Mouse (Mus musculus) forebrain, embryonic 14.5 days (tissue): ENCODE measurements around the gene Gm45837. TPM values are rescaled to one million over a fixed set of nuclear protein-coding genes. Genes with fewer than 3 reads are reported as not detected.

Experiments
- ATAC-seq: fragments of 200-750 bp; cut with Nextera tagmentation; 2 replicates; pipeline ENCODE4 v1.8.0; 2017; ENCODE audit warnings: mild to moderate bottlenecking, moderate library complexity
- DNase-seq: peaks from one replicate; pipeline ENCODE4 v3.0.0-alpha.2; 2015; ENCODE audit warnings: low spot score
- H3K27ac ChIP-seq: fragments of 300-500 bp; sonication (generic); 2 replicates; pipeline ENCODE4 v1.5.1; 2014; ENCODE audit warnings: low read depth, mild to moderate bottlenecking, control low read depth, low read length, moderate library complexity
- H3K27me3 ChIP-seq: fragments of 300-500 bp; sonication (generic); replicated peaks from 2 replicates; pipeline ENCODE4 v1.6.1; 2014; ENCODE audit warnings: low read length, control low read depth, mixed read lengths; ENCODE audit not compliant: control insufficient read depth, insufficient read depth
- H3K36me3 ChIP-seq: fragments of 300-500 bp; sonication (generic); 2 replicates; pipeline ENCODE4 v1.6.1; 2014; ENCODE audit warnings: low read length, control low read depth; ENCODE audit not compliant: control insufficient read depth, insufficient read depth
- H3K4me1 ChIP-seq: fragments of 300-500 bp; sonication (generic); 2 replicates; pipeline ENCODE4 v1.6.1; 2014; ENCODE audit warnings: antibody characterized with exemption, low read length, control low read depth; ENCODE audit not compliant: control insufficient read depth, insufficient read depth
- H3K4me2 ChIP-seq: fragments of 300-500 bp; sonication (generic); 2 replicates; pipeline ENCODE4 v1.6.1; 2014; ENCODE audit warnings: mild to moderate bottlenecking, control low read depth, low read length
- H3K4me3 ChIP-seq: fragments of 300-500 bp; sonication (generic); 2 replicates; pipeline ENCODE4 v1.5.1; 2014; ENCODE audit warnings: low read depth, low read length, control low read depth
- H3K9ac ChIP-seq: fragments of 300-500 bp; sonication (generic); 2 replicates; pipeline ENCODE4 v1.6.1; 2014; ENCODE audit warnings: mild to moderate bottlenecking, low read length, control low read depth, moderate library complexity
- H3K9me3 ChIP-seq: fragments of 300-500 bp; sonication (generic); replicated peaks from 2 replicates; pipeline ENCODE4 v1.6.1; 2016; ENCODE audit warnings: low read length, control low read depth, mixed read lengths; ENCODE audit not compliant: control insufficient read depth
- WGBS: fragments of 180-500 bp; shearing (Covaris S2); extraction: QIAGEN DNeasy Blood & Tissue Kit; methylation state at CpG from one replicate; pipeline ENCODE4 v1.1.7; 2014; 5-methylcytosine and 5-hydroxymethylcytosine counted together
- polyA plus RNA-seq: library from polyadenylated mRNA; unstranded; fragments of >200 nt; fragmentation: Nextera tagmentation; extraction: Ambion mirVana; gene quantifications from 2 replicates; pipeline ENCODE4 v1.2.1, GENCODE M21; 2014

The Gm45837 gene
- polyA plus RNA-seq, 1 experiment from 2014 or later = not detected

GRCm38 (mm10) chr7:101444211-101444610, 33.5 kb downstream of the Gm45837 start:
- DNase-seq (no peak), ATAC-seq (no peak)
- Histone ChIP-seq H3K9me3 (no peaks in the 10 kb centered on the region), H3K4me1 (no peaks in the 10 kb centered on the region), H3K4me2 (no peak overlapping the region), H3K27ac (no peak overlapping the region), H3K9ac (no peak overlapping the region), H3K4me3 (no peak overlapping the region), H3K27me3 (no peaks in the 10 kb centered on the region), H3K36me3 (no peaks in the 10 kb centered on the region)
- 78% methylated on average over 4 of the region's 4 CpGs for WGBS

GRCm38 (mm10) chr7:101449855-101450254, 39.2 kb downstream of the Gm45837 start:
- no peak for DNase-seq
- WGBS = 36% methylated on average over 3 of the region's 3 CpGs
- no peak overlapping the region for H3K4me3 ChIP-seq
- H3K36me3 ChIP-seq = no peaks in the 10 kb centered on the region
- no peak for ATAC-seq
- no peak overlapping the region for H3K9ac ChIP-seq
- no peak overlapping the region for H3K27ac ChIP-seq
- H3K4me2 ChIP-seq = no peak overlapping the region
- no peaks in the 10 kb centered on the region for H3K4me1 ChIP-seq
- H3K9me3 ChIP-seq = no peaks in the 10 kb centered on the region
- H3K27me3 ChIP-seq = peaks cover 15% of the 10 kb centered on the region

- Histone ChIP-seq H3K4me3 (peak overlapping the region; percentile 54), H3K36me3 (no peaks in the 10 kb centered on the region), H3K9me3 (no peaks in the 10 kb centered on the region), H3K4me1 (no peaks in the 10 kb centered on the region), H3K9ac (peak overlapping the region; percentile 66), H3K27ac (no peak overlapping the region), H3K4me2 (peak overlapping the region; percentile 100), H3K27me3 (peaks cover 15% of the 10 kb centered on the region)
- WGBS = under 1% methylated on average over 60 of the region's 68 CpGs
- ATAC-seq = peak; percentile 89
- DNase-seq = peak; percentile 89
Observed at GRCm38 (mm10) chr7:101450422-101451401, 40.0 kb downstream of the Gm45837 start.

GRCm38 (mm10) chr7:101452669-101453068, 42.0 kb downstream of the Gm45837 start:
- WGBS = 92% methylated on average over 3 of the region's 3 CpGs
- ATAC-seq = no peak
- no peak overlapping the region for H3K4me3 ChIP-seq
- no peaks in the 10 kb centered on the region for H3K36me3 ChIP-seq
- no peaks in the 10 kb centered on the region for H3K4me1 ChIP-seq
- H3K27ac ChIP-seq = no peak overlapping the region
- peaks cover 15% of the 10 kb centered on the region for H3K27me3 ChIP-seq
- DNase-seq = no peak
- no peaks in the 10 kb centered on the region for H3K9me3 ChIP-seq
- peak overlapping the region; percentile 100; the same call in 1 of the 2 replicates for H3K4me2 ChIP-seq
- no peak overlapping the region for H3K9ac ChIP-seq

DNA sequence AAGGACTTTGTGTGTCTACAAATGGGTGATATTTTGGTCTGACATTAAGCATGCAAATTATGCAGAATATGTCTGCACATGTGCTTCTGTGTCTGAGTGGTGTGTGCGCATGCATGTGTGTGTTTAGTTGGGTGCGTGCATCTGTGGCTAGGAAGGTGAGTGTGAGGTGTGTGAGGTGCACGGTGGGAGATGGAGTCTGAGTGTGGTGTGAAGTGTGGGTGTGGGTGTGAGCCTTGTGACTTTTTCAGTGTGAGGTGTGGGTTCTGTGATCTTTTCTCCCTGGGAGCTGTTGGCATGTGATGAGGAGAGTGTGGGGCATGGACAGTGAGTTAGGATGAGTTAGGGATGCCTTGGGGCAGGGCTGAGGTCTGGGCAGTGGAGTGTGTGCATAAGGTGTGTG, 42.6 kb downstream of the Gm45837 start:
- DNase-seq (no peak), ATAC-seq (no peak)
- Histone ChIP-seq H3K27me3 (peaks cover 15% of the 10 kb centered on the region), H3K27ac (no peak overlapping the region), H3K4me2 (peak overlapping the region; percentile 100; the same call in 1 of the 2 replicates), H3K36me3 (no peaks in the 10 kb centered on the region), H3K9ac (no peak overlapping the region), H3K4me1 (no peaks in the 10 kb centered on the region), H3K9me3 (no peaks in the 10 kb centered on the region), H3K4me3 (no peak overlapping the region)
- WGBS = 87% methylated on average over 3 of the region's 3 CpGs

DNA sequence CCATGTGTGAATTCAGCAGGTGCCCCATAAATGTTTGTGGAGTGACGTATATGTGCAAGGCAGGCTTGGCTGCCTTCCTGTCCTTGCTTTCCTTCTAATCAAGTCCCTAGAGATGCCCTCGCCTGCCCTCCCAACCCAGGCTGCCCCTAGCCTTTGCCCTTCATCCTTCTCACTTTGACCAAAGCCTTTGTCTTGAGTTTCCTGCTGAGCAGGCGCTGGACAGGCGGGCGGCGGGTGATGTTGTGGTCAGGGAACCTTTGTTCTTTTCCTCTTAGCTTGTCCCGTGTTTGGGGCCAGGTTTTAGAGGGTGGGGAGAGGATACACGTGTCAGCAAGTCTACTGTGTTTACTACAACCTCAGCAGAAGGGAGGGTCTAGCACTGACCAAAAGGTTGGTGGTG, 43.0 kb downstream of the Gm45837 start:
- ATAC-seq (no peak), DNase-seq (no peak)
- Histone ChIP-seq H3K4me1 (no peaks in the 10 kb centered on the region), H3K9ac (no peak overlapping the region), H3K27me3 (peaks cover 15% of the 10 kb centered on the region), H3K9me3 (no peaks in the 10 kb centered on the region), H3K27ac (no peak overlapping the region), H3K4me3 (no peak overlapping the region), H3K36me3 (no peaks in the 10 kb centered on the region), H3K4me2 (peak overlapping the region; percentile 100; the same call in 1 of the 2 replicates)
- 31% methylated on average over 8 of the region's 8 CpGs for WGBS

DNA sequence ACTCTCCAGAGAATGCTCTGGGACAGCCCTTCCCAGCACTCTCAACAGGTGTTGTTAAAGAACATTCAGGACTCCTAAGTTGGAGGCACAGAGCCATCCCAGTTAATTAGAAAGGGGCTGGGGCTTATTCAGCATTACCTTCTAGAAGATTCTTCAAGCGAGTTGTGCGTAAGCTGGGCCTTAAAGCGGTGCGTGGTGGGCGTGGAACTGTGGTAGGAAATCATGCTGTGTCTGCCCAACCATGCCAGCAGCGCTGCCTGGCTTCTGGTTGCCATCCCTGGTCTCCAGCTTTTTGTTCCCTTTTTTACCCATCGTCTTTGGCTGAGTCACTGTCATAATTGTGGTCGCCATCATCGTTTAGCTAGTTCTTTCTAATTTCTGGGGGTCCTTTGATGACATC, 43.8 kb downstream of the Gm45837 start:
- Histone ChIP-seq H3K36me3 (no peaks in the 10 kb centered on the region), H3K9me3 (no peaks in the 10 kb centered on the region), H3K27ac (no peak overlapping the region), H3K27me3 (peaks cover 15% of the 10 kb centered on the region), H3K9ac (no peak overlapping the region), H3K4me1 (no peaks in the 10 kb centered on the region), H3K4me3 (no peak overlapping the region), H3K4me2 (no peak overlapping the region)
- DNase-seq (no peak), ATAC-seq (no peak)
- 75% methylated on average over 9 of the region's 9 CpGs for WGBS

- 85% methylated on average over 6 of the region's 6 CpGs for WGBS
Observed at GRCm38 (mm10) chr7:101455141-101455540, 44.5 kb downstream of the Gm45837 start.

DNA sequence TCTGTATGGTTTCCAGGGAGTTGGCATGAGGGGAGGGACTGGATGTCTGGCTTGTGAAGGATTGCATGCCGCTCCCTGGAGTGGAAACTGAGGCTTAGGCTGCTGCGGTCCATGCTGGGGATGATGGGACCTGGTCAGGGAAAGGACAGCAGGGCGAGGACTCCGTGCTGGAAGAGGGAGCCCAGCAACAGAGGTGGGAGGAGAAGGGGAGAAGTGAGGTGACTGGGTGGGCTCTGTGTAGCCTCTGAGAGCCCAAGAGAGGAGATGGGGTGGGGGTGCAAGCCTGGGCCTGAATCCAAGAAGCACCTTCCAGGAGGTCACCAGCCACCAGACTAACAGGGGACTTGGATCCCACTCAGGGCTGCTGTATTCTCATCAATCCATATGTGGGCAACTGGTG, 45.6 kb downstream of the Gm45837 start:
- no peak for ATAC-seq
- Histone ChIP-seq H3K27ac (no peak overlapping the region), H3K4me2 (no peak overlapping the region), H3K27me3 (peaks cover 15% of the 10 kb centered on the region), H3K4me3 (no peak overlapping the region), H3K9me3 (no peaks in the 10 kb centered on the region), H3K4me1 (peaks cover 6% of the 10 kb centered on the region), H3K9ac (no peak overlapping the region), H3K36me3 (no peaks in the 10 kb centered on the region)
- WGBS = 60% methylated on average over 4 of the region's 4 CpGs
- no peak for DNase-seq

More at GRCm38 (mm10) chr7:101455141-101455540, 44.5 kb downstream of the Gm45837 start:
- H3K27ac ChIP-seq = no peak overlapping the region
- peaks cover 15% of the 10 kb centered on the region for H3K27me3 ChIP-seq
- H3K9ac ChIP-seq = no peak overlapping the region
- H3K36me3 ChIP-seq = no peaks in the 10 kb centered on the region
- no peak for ATAC-seq
- peaks cover under 1% of the 10 kb centered on the region for H3K4me1 ChIP-seq
- no peak overlapping the region for H3K4me2 ChIP-seq
- no peaks in the 10 kb centered on the region for H3K9me3 ChIP-seq
- no peak overlapping the region for H3K4me3 ChIP-seq
- DNase-seq = no peak
